Mouse (Mus musculus): Measurements from ENCODE around the gene Cacna1b.

- no peak for TF ChIP-seq CTCF (IDR thresholded peaks at IDR 0.05; ENCODE audit: low read depth)
- no peak for TF ChIP-seq EP300 (IDR thresholded peaks at IDR 0.05; ENCODE audit: low read depth)
Measured at GRCm38 (mm10) chr2:24561946-24562345, 201.0 kb downstream of the Cacna1b start.

Data from heart, postnatal 0 days (tissue).